Mouse (Mus musculus) gonadal fat pad, adult 2 months (tissue): ENCODE measurements around the gene Cops7a. TPM values are rescaled to one million over a fixed set of nuclear protein-coding genes. Genes with fewer than 3 reads are reported as not detected.

ENCODE experiments used
- DNase-seq: peaks from one replicate; pipeline ENCODE4 v3.0.0-alpha.2; 2012; ENCODE audit warnings: low read depth
- polyA plus RNA-seq: library from polyadenylated mRNA; depleted of rRNA; stranded (reverse); fragments of >200 nt; gene quantifications from 2 replicates; pipeline ENCODE4 v1.2.3, GENCODE M21; 2012; rRNA removed

The Cops7a gene
- 180 and 195 TPM in 2 replicates for polyA plus RNA-seq

DNA sequence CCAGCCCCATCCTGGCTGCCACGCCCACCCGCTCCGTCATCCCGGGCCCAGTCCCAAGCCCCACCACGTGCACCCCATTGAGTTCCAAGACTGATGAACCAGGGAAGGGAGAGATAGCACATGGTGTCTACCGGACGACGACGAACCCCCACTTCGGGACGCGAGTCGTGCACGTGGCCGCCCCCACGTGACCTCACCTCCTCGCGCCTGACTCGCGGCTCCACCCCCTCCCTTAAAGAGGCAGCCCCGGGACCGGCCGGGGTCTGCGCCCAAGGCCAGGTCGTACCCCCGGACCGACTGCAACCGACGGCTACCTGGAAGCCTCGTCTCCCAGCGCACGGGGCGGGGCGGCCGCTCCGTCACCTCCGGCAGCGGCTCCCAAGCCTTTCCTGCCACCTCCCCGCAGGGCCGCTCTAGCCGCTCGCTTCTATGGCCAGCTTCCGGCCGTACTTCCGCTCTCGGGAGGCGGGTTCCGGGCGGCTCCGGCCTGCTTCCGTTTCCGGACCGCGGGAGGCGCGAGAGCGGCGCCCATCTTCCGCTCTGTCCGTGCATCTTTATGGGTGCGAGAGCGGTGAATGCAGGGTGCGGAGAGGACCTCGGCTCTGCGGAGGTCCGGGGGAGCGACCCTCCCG is at the start of gene Cops7a:
Cops7a (minus strand) TSS at position 451 of the 632 bp plus-strand sequence.
- DNase-seq: no peak

DNA sequence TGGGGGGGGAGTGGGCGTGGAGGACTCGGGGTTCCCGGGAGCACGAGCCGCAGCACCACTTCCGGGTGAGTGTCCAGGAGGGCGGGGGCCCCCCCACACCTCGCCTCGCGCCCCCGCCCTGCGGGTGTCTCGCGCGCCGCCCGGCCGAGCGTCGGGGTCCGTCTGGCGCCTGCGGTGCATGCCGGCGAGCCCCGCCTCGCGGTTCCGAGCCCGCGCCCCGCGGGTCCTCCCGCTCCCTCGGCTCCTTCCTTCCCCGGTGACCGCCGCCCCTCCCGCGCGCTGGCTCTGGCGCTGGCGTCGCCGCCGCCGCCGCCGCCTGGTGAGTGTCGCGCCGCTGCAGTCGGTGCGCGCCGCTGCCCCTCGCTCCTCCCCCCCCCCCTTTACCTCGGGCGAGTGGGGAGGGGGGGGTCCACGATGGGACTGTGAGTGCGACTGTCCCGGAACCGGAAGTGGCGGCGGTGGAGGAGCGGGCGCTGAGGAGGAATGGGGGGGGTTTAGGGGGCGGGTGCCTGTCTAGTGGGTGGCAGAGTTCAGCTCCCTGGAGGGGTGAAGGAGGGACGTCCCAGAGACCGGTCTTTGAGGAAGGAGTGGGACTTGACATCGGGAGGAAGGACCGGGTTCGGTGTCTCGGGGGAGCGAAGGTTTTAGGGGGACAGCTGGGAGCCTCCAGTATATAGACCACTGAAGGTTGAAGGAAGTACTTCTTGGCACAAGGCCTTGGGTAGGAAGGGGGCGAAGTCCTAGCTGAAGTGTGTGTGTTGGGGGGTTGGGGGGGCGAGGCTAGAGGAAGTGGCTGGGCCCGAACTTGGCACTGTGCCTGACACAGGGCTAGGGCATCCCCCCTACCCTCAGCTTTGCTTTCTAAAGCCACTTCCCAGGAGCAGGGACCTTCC is 44.1 kb upstream of the Cops7a start:
- DNase-seq: no peak

DNA sequence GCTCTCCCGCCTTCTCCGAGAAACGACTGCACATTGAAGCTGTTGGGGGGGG is 43.6 kb upstream of the Cops7a start, which contains the start of gene Zfp384:
Zfp384 (plus strand) TSS at position 17 of the 52 bp plus-strand sequence.
- no peak for DNase-seq

DNA sequence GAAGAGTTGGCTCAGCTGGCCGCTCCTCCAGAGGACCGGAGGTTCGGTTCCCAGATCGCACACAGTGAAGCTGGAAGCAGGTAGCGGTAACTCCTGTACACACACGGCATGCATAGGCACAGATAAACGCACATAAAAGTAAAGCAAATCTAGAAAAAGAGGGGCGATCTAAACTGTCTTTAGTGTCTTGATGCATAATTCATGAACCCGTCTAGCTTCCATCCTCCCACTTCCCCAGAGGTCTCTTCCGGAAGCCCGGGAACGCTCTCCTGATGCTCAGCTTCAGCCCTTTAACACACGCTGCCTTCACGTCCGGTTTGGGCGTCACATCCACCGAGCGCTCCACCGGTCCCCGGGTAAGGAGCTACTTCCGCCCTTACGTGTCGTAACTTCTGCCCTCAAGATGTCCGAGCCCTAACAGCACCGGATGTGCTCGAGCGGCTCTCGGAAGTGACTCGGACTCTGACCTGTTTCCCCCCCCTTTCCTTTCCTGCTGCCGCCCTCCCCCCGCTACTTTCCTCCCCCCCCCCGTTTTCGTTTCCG is 43.3 kb upstream of the Cops7a start:
- DNase-seq: peak; percentile 90

DNA sequence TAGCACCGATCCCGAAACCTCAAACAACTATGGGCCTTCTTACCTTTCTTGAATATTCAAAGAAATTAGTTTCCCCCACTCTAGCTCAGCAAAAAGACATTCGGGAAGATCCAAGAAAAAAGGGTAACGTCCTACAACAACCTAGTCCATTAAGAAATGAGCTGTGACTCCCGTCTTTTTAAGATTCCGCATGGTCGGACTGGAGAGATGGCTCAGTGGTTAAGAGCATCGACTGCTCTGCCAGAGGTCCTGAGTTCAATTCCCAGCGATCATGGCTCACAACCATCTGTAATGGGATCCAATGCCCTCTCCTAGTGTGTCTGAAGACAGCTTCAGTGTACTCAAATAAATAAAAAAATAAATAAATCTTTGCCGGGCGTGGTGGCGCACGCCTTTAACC is 42.7 kb upstream of the Cops7a start:
- DNase-seq: no peak

DNA sequence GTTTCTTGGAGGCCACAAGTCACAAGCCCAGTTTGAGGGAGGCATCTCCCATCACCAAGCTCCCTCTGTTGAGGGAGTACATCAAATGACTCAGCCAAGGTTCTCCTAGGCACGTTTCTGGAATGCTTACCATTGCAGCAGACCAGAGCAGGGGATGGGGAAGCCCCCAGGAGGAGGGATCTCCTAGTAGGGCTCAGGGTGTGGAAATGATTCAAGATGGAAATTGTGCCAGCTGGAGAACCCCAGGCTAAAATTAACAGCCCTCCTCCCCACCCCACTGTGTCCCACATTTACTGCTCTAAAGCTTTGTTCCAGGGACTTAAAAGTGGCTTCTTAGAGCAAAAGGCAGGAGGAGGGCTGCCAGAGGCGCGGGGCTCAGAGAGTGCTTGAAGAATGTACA is 39.7 kb upstream of the Cops7a start:
- no peak for DNase-seq

DNA sequence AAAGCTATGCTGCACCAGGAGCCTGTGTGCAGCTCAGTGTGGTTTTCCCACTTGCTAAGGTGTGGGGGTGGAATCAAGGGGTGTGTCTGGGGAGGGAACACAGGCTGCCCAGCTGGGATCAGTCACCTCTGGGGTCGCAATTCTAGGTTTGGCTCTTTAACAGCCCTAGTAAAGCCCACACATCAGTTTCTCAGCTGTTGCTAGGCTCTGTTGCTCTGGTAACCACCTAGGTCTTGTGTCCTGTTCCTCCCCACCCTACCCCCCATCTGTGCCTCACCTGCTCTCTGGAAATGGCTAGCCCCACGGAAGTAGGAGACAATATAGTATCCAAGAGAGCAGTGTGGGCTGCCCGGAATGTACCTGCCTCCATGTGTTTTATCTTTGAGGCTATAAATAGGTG is 38.4 kb upstream of the Cops7a start:
- DNase-seq: no peak

DNA sequence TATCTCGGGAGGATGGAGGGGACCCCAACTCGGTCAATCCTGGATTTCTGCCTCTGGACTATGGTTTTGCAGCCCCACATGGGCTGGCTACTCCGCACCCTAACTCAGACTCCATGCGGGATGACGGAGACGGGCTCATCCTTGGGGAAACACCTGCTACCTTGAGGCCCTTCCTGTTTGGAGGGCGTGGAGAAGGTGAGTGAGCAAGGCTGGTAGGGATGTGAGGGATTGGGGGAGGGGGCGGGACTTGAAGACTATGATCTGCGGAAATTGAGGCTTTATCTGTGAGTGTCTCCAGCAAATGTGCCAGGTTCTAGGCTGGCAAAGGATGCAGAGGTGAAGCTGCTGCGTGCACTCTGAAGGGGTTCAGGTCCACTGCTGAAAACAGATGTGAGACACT is 34.2 kb upstream of the Cops7a start:
- DNase-seq: no peak

DNA sequence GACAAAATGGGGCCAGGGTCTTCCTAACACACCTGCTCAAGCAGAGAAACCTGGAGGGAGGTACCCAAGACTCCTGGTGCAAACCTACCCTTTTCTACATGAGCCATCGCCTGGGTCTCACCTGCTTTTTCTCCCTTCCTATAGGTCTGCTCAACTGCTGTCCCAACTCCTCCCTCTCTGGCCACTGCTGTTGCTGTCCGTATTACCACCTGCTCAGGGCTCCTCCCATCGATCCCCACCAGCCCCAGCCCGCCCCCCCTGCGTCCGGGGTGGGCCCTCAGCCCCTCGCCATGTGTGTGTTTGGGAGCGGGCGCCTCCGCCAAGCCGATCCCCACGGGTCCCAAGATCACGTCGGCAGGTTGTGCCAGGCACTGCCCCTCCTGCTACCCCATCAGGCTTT is 33.8 kb upstream of the Cops7a start:
- no peak for DNase-seq

DNA sequence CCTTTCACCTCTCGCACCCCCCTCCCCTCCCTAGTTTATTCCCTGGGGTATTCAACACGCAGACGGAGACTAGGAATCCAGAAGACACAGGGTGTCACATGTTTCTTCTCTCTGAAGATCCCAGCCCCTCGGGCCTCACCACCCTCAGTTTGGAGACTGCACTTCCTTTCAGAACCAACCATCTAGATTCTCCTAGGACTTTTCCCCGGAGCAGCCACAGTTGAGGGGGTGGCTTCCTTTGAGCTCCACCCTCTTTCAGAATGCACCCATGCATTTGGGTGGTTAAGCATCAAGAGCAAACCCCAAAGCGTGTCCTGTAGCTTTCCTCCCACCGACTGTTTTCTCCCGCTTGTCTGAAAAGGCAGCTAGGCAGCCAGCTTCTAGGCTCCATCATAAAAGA is 32.7 kb upstream of the Cops7a start:
- no peak for DNase-seq

DNA sequence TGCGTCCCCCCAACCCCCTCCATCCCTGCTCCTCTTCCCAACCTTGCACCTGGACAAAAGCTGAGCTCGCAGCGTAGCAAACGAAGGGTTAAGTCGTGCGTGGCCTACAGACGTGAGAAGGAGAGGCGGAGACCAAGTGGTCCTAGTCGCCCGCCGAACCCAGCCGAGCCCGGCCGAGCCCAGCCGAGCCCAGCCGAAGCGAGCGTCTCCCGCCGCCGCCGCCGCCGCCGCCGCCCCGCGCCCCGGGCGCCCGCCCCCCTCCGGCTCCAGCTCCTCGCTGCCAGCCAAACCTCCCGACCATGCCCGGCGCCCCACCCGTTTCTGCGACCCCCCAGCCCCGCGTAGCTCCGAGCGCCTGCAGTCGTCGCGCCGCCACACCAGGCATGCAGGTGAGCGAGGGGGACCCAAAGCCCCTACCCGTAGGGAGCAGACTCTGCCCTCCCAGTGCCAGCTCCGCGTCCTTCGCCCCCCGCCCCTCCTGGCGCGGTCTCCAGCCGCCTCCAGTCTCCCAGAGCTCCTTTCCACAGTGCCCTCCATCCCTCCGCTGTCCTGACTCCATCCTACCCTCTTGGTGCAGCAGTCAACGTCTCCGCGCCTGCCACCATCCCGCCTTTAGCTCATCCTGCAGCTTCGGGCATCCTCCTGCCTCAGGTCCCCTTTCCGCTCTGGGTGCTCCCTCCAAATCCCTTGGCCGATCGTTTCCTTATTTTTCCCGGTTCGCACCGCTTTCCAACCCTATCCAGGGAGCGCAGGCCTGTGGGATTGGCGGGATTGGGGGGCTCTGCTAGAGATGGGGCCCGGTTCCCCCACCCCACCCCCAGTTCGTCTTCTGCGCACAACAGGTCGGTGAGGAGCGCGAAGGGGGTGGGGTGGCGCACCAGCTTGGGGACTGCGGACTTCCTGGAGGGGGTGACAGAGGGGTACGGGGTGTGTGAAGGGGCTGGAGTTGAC is 31.5 kb upstream of the Cops7a start, which contains the start of gene Pianp:
Pianp (plus strand) TSS at position 144 of the 951 bp plus-strand sequence.
- DNase-seq: no peak

DNA sequence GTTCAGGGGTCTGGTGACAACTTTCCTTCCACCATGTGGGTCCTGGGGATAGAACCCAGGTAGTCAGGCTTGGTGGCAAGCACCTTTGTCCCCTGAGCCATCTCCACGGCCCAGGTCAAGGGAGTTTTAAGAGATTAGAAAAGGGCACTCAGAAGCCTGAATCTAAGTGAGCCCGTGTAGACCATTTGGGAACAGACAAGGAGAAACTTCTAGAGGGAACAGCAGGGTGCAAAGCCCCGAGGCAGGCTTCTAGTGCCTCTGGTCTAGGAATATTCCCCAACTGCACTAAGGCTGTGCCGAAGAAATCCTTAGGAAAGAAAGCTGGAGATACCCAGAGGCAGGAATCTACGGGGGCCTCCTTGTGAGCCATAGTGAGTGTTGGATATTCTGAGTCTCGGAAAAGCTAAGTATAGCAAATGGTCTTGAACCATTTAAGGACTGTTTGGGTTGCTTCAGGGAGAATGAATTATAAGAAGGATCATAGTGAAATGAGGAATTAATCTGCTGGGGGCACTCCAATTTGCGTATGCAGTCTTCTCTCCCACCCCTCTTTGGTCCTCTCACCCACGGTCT is 30.6 kb upstream of the Cops7a start:
- no peak for DNase-seq

DNA sequence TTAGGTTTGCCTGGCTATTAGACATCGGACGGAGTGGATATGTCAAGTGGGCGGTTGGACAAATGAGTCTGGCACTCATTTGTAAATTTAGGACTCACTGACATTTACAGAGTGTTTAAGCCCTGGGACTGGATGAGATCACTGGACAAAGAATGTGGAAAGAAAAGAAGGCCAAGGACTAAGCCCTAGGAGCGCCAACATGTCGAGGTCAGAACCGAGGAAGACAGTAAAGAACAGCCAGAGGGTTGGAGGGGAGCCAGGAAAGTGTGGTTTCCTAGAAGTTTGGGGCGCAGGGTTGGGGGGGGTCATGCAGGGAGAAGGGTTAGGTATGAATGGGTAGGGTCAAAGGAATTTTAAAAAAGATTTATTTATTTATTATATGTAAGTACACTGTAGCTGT is 29.9 kb upstream of the Cops7a start:
- DNase-seq: no peak

DNA sequence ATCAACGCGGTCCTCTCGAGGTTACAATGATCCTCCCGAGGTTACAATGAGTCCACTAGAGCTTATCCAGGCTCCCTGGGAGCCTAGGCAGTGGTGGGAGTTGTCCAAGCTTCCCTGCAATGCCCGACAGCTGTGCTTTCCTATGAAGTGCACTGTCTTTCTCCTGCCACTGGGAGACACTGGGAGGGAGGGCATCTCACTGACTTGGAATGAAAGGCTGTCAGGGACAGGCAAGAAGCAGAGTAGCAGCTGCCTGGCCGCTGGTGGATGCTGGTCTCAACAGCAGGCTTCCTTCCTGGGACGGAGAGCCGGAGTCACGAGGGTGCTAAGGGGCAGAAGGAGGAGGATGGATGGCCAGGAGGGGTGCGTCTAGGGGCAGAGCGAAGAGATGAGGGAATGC is 28.5 kb upstream of the Cops7a start:
- no peak for DNase-seq

DNA sequence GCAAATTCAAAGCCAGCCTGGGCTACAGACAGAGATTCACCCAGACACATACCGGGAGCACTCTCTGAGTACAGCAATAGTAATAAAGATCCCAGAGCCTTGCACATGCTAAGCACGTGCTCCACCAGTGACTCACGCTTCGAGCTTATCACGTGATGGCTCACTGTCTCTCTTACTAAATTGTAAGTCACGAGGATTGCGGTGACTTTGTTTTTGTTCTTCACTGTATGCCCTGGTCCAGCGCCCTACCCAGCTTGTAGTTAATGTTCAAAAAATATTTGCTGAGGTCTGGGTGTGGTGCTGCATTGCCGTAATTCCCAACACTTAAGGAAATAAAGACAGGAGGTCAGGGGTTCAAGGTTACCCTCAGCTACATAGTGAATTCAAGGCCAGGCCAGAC is 28.0 kb upstream of the Cops7a start:
- DNase-seq: no peak

DNA sequence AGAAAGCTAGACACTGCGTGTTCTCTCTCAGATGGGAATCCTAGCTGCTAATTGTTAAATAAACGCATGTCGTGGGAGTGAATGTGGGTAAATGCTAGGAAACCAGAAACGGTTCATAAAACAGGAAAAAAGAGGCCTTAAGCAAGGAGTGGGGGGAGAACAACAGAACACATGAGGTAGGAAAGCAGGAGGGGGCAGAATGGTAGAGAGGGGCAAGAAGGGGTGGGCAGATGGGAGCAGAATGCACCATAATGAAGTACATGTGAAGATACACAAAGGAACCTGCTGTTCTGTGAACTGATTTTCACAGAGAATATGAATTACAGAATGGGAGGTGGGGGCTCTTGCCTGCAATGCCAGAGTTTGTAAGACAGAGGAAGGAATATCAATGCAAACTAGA is 26.9 kb upstream of the Cops7a start:
- DNase-seq: no peak

DNA sequence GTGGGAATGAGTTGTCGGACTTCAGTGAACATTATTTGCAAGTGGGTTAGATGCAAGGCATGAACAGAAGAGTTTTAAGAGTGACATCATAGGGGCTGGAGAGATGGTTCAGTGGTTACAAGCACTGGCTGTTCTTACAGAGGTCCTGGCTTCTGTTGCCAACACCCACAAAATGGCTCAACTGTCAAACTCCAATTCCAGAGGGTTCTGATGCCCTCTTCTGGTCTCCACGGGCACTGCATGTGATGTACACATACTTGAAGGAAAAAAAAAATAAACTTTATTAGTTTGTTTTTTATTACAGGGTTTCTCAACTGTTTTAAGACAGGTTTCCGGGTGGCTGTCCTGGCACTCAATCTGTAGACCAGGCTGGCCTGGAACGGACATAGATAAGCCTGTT is 2.4 kb upstream of the Cops7a start:
- DNase-seq: no peak

DNA sequence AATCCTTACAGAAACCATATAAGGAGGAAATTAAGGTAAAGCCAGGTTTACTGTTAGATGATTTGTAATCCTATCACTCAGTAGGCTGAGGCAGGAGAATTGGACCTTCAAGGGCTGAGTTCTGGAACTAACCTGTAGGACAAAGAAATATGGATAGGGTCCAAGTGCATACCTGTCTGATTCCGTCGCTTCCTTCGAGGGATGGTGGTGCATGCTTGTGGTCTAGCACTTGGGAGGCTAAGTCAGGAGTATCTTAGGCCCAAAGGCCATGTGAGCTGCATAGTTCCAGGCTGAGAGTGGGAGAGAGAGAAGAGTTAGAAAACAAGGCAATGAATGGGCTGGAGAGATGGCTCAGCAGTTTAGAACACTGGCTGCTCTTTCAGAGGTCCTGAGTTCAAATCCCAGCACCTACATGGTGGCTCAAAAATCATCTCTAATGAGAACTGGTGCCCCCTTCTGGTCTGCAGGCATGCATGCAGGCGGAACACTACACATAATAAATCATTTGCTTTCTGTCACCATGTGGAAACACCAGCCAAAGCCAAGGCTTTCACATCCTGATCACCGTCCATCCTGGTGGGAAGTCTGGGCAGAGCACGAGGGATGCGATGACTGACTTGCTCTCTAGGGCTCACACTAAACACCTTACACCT is 1.3 kb upstream of the Cops7a start:
- DNase-seq: no peak

DNA sequence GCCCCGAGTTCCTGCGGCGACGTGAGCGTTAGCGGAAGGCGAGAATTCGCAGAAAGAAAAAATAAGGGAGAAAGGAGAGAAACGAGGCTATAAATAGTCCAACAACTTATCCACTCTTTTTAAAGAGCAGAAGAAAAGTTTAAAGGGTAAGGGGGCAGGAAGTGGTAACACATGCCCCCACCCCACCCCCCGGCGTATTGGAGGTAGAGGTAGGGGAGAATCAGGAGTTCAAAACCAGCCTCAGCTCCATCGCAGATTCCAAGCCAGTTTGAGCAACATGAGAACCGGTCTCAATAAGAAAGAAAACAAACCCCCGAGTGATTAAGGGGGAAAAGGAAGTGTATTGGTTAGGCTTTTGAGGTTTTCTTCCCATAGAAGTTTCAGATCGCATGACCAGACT is 409 bp upstream of the Cops7a start:
- no peak for DNase-seq

DNA sequence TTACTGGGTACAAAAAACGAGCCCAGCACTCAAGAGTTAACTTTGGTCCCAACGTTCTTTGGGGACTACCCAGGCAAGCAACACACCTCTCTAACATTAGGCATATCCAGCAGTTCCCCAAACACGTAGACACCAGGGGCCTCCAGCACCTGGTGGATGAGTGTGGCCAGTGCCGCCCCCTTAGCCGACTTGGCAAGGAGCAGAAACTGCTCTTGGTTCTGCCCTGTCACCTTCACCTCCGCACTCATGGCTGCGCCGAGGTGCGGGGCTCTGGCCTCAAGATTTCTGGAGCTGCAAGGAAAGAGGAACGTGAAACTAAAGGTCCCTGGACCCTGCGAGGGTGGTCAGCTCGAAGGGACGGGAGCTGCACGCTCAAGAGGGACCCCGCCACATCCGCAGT is 700 bp downstream of the Cops7a start:
- DNase-seq: no peak

DNA sequence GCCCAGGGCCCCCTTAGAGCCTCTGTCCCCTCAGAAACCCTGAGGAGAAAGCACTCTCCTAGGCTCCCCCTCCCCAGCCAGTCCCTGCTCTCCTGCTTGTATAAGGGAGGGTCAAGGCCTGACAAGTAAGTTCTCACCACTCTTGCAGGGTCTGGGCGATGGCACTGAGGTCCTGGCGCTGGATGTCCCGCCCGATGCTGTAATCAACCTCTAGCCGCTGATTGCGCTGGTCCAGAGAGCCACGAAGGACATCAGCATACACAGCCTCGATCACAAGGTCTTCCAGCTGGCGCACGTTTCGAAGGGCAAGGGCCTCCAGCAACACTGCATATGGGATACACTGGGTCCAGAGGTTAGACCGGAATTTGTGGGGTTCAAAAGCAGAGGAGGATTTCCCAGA is 4.3 kb downstream of the Cops7a start:
- no peak for DNase-seq

DNA sequence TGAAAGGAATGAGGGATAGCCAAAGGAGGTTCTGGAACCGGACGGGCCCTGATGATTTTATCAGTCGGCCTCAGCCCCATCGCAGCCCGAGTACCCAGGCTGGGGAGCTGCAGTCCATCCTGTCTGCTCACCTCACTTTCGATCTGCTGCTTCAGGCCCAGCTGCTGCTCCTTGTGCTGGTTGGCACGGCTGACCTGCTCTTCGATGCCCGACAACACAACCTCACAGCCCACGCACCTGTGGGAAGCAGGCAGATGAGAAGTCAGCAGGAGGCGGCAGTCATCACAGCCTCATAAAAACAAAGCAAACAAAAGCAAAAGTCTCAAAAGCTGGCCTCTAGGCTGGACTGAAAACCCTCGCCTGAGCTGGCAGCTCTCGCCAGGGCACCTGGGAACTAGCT is 5.4 kb downstream of the Cops7a start:
- DNase-seq: no peak
